Mouse (Mus musculus) cerebellum, adult 9-10 months (tissue): Measurements from ENCODE around the gene Yars.

ENCODE experiments used
- DNase-seq: peaks from one replicate; pipeline ENCODE4 v3.0.0; 2022

Gene Yars

DNA sequence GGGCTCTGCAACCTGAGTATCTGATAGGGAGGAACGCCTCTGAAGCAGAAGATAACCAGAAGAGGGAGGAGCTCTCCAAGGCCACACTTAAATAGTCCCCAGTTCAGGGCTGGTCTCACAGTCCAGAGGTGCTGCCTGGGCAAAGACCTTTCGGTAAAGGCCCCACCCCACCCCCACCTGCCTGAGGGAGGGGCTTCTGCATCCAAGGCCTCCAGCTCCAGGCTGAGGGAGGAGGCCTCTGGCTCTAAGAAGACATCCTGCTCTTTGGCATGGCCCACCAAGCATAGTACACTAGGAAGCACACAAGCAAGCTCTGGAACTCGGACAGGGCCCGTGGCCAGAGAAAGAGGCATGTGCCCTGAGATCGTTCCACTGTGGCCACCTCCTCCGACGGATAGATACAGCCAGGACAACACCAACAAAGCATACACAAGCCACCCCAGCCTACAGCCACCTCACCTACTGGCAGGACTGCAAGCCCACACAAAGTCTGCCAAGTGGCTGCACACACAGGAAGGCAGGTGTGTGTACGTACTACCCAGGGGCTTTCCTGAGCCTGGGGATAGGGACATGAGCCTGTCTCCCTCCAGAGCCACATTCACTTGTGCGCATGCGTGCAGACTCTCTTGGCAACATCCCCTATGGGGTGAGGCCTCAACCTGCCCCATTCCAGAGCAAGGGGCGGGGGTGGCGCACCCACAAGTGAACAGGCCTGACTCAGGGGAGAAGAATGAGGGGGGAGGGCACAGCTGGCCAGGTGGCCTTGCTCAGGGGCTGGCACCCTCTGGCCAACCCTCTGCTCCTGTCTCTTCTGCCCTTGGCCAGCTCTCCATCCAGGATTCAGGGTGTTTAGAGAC lies 42.3 kb downstream of the Yars start:
- no peak for DNase-seq

DNA sequence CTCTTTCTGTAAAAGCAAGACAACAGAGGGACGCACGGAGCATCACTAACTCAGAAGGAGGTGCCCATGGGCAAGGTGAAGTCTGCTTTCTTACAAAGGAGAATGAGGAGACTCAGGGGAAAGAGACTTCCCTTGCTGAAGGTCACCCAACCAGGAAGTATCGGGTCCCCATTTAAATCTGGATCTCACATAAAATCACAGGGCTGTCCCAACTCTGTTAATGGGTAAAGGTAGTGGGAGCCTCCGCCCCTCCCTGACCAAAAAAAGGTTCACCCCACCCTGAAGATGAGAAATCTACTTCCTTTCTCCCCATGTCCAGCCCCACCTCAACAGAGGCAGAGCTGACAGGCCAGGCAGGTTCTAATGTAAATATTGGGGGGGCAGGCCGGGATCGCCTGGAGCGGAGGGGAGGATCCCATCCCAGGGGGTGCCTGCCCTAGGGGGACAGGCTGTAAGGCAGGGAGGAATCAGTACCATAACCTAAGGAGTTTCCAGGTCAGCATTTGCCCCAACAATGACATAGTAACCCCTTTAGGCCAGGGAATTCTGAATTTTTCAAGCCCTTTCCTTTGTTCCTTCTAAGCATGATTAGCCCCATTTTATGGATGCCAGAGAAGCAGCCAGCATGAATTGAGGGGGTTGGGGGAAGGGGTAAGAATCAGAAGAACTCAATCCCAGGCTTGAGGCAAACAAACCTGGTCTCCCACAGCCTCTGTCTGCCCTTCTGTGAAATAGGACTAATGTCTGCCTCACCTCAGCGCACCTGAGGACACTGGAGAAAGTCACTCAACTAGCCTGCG lies 43.2 kb downstream of the Yars start:
- DNase-seq = no peak

DNA sequence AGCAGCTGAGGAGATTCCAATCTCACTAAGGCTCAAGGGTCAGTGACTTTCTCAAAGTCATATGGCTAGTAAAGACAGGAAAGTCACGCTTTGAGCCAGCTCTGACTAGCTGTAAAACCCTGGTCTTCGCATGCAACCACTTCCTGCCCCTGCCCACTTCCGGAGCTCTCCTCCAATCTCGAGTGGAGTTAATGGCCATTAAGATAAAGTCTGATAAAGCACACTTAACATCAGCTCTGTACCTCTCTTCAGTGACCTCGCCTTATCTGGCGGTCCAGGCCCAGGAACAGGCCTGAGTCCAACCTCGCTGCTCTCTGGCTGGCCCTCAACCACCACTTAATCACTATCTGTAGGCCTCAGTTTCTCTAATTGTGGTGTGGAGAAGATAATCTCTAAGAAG lies 44.9 kb downstream of the Yars start:
- DNase-seq = no peak

DNA sequence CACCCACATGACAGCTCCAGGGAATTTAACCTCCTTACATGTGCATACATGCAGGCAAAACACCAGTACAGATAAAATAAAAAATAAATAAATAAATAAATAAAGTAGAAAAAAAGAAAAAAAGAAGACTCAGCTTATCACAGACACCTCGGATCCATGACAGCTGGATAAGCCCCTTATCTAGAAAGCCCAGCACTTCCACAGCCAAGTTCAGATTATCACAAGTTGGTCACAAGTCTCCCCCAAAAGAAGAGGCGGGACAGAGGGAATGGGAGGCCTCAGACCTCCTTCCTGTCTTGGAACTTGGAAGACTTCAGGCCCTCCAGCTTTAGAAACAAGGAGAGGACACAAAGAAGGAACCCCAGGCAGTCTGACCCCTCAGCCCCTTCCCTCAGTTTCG lies 45.6 kb downstream of the Yars start:
- no peak for DNase-seq

DNA sequence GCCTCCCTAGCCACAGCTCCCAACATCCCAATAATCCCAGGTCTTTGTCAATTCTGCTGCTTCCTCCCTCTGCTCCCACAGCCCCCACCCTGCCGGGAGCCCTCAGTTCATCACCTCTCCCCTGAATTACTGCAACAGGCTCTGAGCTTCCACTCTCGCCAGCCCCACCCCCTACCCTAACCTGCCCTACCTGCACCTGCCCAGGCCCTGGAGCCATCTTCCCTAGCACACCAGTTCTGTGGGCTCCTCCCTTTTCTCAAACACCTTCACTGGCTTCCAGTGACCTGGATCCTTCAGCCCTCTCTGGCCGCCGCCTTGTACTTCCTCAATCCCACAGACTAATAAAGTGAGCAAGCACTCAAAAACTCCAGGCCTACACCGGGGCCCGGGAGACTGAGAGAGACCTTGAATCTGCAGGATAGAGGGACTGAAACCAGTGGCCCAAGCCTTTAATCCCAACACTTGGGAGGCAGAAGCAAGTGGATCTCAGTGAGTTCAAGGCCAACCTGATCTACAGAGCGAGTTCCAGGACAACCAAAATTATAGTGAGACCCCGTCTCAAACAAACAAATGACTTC lies 46.8 kb downstream of the Yars start:
- no peak for DNase-seq

DNA sequence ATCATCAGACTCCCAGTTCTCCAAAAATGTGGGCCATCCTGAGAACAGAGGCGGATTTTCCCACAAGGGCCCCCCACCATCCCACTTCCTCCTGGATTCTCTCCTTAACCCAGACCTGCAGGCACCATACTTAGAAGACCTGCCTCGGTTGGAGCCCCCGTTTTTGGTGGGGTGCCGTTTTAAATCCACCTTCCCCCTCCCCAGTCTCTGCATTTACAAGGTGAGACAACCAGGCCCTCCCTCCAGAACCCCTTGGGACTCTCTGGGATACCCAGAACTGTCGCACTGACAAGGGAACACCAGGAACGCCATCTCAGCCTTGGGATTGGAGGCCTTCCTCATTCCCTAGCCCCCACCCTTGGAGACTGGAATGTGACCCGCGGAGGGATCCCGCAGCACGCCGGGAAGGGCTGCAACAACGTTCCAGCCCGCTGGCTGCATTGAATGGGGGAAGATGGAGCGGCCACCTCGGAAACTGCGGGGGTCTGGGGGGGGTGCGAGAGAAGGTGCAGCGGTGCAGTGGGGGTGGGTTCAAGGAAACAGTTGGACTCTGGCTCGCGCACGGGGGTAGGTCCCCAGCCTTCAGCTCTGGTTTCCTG lies 48.4 kb downstream of the Yars start:
- DNase-seq = no peak

DNA sequence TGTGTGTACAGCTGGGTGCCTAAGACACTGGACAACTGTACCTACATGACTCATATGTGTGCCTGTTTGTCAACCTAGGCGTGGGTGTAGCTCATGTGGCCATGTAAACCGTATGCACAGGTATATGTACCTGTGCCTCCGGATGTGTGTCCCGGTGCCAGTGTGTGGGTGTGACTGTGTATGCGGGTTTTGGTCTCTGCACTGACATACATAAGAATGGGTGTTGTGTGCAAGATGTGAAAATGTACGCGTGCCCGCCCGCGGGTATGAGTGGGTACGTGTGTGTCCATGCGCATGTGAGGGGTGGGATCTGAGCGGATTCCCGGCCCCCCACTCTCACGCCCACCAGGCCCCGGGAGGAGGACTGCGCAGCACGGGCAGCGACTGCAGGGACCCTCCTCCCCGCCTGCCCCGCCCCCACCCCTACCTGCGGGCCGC lies 49.0 kb downstream of the Yars start:
- no peak for DNase-seq

DNA sequence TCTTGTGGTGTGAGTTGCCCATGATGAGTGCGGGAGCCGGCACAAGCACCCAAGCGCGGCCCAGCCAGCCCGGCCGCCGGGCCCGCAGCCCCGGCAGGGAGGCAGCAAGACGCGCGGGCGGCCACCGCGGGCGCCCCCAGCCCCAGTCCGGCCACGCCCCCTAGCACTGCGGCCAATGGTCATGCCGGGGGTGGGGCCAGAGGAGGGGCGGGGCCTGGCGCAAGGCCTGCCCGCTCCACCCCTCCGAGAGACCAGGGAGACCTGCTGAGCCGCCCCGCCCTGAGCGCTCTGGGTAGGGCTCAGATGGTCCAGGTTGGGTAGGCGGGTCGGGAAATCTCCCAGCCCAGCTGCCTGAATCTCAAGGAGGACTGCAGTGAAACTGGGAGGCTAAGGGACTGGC lies 49.5 kb downstream of the Yars start:
- DNase-seq = peak; percentile 84

DNA sequence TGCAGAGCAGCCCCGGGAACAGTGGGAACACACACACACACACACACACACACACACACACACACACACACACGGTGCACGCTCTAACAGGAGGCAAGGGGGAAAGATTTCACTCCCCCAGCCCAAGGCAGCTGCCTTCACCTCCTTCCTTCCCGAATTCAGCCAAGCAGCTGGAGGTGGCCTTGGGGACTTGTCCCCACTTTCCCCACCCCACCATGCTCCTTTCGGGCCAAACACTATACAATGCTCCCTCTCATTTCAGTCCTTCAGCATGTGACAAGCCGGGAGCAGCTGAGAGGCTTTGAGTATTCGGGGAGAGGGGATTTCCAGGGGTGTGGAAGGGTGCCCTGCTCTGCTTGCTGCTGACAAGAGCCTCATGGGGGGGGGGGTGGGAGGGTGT lies 52.3 kb downstream of the Yars start:
- DNase-seq = no peak

DNA sequence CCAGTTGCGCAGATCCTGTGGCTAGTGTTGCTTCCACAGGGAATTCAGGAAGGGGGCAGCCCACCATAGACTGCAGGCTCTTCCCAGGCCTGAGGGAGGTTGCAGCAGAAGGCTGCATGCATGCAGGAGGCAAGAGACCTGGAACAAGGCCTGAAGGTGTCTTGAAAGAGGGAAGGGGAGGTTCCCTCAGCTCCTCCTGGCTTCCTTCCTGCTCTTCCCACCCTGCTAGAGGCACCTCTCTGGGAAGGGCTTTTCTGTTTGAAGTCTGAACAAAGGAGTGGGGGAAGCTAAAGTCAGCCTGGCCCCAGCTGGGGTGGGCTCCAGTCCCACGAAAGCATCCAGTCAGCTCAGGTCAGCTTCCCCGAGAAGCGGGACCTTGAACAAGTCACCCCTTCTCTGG lies 52.8 kb downstream of the Yars start:
- DNase-seq = no peak

DNA sequence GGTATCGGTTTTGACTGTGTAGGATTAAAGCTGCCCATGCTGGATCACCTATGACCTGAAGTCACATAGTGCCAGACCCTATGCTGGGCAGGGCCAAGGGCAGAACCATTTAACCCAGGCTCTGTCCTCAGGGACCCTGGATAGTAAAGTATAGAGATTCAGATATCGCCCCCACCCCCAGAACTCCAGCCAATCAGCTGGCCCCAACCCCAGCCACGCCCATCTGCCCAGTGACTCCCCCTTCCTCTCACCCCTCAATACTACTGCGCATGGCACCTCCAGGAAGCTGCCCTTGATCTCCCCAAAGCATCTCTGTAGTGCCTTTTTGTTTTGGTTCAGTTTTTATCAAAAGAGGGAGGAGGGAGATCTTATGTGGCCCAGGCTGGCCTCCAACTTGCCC lies 53.2 kb downstream of the Yars start:
- no peak for DNase-seq

DNA sequence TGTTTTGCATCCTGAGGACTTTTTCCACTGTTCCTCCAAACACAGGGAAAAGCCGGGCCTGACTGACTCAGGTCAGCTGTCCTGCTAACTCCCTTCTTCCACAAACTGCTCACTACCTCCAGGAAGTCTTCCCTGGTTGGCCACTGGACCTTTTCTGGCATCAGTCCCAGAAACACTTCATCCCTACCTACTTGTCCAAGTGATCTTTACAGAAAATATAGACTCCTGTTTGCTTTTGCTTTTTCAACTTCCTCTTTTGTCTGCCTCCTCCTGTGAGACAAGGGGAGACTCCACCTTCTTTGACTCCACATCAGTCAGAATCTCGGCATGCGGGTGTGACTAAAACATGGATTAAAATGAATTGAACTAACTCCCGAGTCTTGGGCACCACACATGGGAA lies 55.2 kb downstream of the Yars start:
- no peak for DNase-seq

DNA sequence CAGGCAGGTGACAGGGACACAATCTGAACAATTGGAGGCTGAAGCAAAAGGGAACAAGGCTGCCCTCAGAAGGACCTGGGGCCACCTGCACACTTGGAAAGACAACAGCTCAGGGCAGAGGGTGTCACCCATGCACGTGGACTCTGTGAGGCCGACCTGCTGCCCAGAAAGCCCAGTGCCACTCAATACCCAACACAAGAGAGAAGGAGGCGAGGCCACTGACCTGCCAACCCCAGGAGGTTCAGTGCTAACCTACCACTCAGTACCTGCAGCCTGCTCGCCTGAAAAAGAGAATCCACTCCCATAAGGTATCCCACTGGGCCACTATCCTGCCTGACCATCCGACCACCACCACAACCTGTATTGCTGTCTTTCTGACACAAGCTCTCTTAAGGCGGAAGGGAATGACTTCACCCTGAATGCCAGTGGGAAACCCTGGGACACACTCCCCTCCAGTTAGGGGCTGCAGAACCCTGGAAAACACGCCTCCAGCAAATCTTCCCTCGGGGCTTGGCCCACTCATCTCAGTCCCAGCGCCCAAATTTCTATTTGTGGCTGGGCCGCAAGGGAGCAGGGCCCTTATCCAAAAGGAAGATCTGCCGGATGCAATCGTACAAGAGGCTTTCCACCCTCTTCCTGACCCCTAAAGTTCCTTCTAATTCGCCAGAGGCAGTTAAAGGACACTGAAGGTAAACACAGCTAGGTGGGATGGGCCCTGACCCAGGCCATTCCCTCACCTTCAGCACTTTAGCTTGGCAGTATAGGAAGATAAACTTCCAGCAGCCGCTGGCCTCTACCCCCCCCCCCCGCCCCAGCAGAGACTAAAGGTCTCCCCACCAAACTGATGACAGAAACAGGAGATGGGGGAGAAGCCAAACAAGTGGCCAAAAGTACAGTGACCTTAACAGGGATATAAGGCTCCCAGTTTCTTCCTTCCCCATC lies 57.1 kb downstream of the Yars start:
- DNase-seq = no peak

DNA sequence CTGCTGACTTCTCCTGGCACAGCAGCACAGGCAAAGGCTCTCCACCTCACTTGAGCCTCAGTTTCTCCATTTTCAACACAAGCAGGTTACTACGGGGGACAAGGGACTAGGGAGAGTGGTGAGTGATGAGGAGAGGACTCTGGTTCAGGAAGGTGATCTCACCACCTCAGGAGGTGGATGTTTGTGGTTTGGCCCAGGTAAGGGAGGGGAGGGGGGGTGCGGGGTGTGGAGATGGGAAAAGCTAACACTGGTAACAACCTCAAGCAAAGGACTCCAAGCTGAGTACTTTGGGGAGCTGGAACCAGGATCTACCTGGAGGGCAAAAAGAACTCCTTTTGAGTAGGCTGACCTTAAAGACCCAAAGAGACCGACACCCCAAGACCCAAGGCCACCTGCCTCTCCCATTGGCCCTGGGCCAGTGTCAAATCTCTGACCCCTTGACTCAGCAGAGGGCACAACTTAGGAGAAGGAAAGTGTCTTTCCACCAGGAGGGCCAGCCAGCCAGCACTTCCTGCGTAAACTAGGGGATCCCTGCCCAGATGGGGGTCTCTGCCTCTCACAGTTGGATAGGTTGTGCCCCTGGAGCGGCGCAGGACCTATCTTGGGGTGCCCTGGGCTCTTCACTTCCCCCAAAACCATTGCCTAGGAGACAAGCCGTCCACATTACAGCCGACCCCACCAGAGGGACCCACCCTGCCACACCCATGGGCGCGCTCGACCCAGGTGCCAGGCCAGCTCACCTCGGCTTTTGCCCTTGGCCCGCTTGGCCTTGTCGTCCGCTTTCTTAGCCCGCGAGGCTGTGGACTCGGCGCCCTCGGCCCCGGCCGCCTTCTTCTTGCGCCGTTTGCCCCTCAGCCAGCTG lies 58.1 kb downstream of the Yars start:
- DNase-seq = no peak

DNA sequence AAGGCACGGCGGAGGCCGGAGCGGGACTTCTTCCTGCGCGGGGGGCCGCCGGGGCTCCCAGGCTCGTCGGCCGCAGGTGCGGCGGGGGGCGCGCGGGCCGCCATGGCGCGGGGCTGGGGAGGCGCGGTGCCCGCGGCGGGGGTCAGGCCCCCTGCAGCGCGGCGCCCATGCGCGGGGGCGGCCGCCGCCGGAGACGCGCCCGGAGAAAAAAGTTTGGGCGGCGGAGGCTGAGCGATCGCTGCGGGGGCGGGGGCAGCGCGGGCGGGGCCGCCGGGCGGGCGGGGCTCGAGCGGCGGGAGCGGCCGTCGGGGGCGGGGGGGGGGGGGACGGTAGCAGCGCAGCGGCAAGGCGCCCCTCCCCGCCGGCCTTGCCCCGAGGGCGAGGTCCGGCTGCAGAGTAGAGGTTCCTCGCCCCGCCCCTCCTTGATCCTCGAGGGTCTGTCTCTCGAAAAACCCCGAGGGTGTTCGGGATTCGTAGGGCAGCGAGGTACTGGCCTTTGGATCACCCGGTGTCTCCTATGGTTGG lies 58.7 kb downstream of the Yars start:
- DNase-seq = no peak

DNA sequence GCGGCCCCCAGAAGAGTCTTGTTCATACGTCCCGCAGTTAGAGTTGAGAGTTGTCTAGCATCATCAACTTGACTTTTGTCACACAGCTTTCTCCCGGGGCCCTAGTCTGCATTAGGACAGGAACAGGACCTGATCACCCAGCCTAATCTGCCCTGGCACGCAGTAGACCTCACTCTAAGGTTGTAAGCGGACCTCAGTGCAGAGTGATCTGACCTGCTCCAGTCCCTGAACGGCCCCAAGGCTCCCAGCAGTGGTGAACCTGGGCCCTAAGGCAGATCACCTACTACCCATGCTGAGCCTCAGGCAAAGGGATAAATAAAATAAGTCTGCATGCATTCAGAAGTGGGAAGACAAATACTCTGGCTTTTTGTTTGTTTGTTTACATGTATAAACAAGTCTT lies 59.7 kb downstream of the Yars start:
- no peak for DNase-seq

DNA sequence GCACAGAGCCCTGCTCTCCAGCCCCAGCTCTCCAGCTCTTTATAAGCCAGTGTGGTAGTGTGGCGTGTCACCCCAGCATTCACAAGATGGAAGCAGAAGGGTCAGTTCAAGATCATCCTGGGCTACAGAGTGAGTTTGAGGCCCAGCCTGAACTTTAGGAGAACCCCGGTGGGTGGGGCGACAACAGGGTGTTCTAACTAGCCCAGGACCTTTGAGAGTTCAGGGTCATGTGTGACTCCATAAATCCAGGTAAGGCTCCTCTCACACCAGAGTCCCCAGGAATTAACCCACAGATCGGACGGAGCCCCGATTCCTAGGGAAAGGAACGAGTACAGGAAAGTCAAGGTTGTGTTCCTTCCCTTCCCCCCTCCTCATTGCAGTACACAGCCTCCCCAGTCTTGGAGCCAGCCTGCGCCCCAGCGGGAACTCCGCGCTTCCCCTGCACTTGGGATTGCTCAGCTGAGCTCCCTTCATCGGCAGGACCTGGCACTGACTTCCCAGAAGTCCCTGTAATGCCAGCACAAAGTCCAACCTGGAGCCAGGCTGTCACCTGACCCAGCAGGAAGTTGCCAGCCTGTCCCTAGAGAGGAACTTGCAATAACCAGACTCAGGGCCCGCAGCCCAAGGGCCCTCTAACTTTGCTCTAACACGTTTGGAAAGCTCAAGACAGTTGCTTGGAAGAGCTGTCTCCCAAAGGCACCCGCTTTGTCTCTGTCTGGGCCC lies 61.4 kb downstream of the Yars start:
- DNase-seq = peak; percentile 59

DNA sequence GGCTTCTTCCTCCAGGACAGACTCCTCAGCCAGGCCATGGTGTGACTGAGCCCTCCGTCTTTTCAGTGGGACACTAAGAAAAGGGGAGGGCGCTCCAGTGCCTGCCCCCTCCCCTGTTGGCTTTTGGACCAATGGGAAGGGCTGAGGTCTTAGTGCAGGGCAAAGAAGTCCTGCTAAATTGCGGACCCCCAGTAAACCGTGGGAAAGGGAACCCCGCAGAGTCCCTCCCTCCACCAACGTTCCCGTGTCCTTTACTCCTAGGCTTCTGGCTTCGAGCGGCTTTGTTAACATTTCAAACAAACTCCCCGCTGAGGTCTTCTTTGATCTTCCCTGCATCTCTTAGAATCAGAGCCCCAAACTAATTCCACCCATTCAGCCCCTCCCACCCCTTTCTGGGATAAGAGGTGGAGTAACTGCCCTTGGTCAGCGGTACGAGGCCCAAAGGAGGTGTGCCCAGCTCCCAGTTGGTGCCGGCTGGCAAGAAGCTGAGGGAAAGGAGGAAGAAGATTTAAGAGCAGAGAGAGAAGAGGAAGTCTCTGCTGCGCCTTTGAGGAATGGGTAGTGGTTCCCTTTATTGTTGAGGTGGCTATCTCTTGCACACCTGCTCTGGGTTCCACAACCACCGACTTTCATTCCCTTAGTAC lies 62.0 kb downstream of the Yars start:
- no peak for DNase-seq

DNA sequence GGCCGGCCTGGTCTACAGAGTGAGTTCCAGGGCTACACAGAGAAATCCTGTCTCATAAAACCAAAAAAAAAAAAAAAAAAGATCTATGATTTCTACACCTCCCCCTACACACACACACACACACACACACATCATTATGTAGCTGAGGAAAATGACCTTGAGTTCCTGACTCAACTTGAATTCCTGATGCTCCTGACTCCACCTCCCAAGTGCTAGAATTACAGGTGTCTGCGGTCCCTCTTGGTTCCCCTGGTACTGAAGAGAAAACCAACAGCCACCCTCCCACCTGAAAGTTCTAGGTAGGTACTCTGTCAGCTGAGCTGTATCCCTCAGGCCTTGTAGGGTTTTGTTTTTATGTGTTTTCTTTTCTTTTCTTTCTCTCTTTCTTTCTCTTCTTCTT lies 62.9 kb downstream of the Yars start:
- DNase-seq = no peak

DNA sequence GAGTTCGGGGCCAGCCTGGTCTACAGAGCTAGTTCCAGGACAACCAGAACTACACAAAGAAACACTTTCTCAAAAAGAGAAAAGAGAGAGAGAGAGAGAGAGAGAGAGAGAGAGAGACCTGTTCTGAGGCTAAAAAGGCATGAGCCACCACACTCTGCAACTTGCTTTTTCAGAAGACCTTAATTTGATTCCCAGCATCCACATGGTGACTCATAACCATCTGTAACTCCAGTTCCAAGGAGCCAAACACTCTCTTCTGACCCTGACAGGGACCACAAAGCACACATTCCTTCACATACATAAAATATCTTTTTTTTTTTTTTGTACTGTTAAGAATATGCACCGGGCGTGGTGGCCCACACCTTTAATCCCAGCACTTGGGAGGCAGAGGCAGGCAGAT lies 65.0 kb downstream of the Yars start:
- DNase-seq = no peak
